Mouse (Mus musculus) kidney, postnatal 4 days (tissue): Measurements from ENCODE around the gene Safb2.

Experiments
- DNase-seq, 2 experiments: peaks; one replicate each; pipeline ENCODE4 v3.0.0; 2021; ENCODE audit warnings: mixed read lengths in 2 of 2

The Safb2 gene

DNA sequence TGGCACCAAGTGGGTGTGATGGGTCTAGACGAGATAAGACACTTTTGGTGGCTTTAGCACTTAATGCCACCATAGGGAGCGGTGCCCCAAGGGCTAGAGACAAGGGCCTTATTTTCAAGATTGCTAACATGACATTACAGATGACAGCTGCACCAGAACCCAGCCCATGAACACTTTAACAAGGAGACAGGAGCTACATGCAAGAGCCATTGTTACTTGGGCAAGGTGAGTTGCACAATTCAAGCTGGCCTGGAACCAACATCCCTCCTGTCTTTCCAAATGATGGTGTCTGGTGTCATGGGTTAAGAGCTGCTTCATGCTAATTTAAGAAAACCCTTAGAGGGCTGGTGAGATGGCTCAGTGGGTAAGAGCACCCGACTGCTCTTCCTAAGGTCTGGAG, 25.0 kb downstream of the Safb2 start:
- DNase-seq = no peak

DNA sequence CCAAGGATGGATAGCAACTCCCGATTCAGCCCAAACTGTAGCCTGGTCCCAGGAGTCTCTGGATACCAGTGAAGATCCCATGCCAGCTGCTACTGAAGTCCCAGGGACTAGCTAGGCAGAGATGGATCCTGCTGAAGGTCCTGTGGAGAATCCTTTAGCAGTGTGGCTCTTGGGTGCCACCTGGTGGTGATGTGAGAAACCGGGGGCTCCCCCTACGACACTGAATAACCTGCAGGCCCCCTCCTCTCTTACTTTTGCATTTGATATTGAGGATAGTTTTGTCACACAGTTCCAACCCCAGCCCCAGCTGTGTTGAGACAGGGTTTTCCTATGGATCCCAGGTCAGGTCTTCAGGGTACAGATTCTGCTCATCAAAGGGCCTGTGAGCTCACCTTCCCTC, 25.9 kb downstream of the Safb2 start:
- DNase-seq = peak; percentile 81 to 83

DNA sequence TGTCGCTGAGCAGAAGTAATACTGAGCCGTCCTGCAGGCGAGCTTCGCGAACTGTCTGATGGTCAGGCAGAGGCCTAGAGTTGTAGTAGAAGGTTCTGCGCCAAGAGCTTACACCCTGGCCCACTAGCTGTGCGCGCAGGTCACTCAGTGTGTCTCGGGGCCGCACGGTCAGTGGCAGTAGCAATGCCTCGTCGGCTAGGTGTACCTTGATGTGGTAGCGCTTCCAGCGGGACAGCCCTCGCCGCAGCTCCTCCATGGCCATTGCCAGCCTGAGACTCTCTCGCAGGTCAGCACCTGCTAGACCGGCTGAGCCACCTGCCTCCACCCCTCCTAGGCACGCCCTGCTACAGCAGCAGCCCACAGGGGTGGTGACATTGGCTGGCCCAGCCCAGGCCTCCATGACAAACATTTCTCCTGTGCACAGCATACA, 30.2 kb downstream of the Safb2 start, which contains the start of gene Gm20219:
Gm20219 (minus strand) TSS at position 266 of the 430 bp plus-strand sequence.
- DNase-seq = peak; percentile 41 to 60

- peak; percentile 69 for DNase-seq
Measured at GRCm38 (mm10) chr17:56552781-56553363, 31.5 kb downstream of the Safb2 start.

GRCm38 (mm10) chr17:56551841-56552581, 32.4 kb downstream of the Safb2 start:
- peak in 1 of 2 experiments; percentile 3 for DNase-seq

GRCm38 (mm10) chr17:56550784-56551475, 33.5 kb downstream of the Safb2 start:
- peak in 1 of 2 experiments; percentile 5 for DNase-seq

DNA sequence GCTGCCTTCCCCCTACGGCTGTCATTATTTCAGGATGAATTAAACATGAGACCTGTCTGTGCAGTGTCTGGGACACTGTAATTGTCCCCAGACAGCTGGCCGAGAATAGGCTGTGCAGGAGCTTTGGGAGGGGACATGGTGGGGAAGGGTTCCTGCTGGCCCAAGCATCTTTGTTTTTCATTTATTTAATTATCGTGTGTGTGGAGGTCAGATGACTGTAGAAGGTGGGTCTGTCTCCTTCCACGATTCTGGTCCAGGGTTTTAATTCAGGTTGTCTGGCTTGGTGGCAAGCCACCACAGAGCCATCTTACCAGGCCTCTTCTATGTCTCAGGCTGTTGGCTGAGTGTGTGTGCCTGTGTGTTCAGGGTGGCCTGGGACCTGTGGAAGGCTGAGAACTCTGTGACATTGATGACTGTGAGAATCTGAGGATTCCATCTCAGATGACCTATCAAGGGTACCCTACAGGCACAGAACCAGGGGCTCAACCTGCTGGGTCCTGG, 35.7 kb downstream of the Safb2 start:
- no peak for DNase-seq

DNA sequence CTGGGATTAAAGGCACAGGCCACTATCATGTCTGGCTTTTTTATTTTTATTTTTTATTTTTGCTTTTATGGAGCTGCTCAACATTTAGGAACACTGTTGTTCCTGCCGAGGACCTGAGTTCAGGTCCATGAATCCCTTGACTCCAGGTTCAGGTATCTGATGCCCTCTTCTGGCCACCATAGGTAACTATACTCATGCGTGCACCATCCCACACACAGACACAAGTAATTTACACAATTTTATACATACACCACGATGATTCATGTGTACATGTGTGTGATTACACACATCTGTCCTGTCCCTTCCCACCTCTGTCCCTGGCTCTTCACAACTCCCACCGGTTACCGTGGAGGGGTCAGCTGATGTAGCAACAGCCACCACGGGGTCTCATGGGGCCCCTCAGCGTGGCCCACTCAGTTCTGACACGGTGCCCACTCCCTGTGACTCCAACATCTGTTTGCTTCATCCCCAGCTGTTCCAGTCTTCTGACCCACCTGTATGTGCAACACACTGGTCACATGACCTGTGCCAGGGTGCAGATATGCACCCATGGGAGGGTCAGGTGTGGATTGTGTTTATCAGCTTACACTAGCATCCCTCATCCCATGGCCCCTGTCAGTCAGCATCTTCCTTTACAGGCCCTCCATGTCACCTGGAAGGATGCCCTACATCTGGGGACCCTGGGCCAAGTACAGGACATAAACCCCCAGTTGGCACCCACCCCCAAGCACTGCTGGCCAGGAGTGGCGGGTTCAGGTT, 36.4 kb downstream of the Safb2 start:
- DNase-seq = no peak

GRCm38 (mm10) chr17:56547116-56547845, 37.1 kb downstream of the Safb2 start:
- no peak for DNase-seq

DNA sequence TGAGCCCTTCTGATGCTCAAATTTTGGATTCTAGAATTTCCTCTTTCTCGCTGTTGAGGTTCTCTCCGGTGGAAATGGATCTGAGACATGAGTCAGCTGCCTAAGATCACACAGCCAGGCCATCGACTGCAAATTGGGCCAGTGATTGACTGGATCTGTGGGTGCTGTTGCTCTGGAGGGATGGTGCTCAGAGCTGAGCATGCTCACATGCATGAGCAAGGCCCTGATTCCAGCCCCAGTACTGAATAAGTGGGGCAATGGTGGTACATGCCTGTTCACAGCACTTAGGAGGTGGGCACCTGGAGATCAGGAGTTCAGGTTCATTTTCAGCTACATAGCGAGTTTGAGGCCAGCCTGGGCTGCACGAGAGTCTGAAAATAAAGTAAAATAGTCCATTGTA, 37.8 kb downstream of the Safb2 start:
- DNase-seq = no peak

DNA sequence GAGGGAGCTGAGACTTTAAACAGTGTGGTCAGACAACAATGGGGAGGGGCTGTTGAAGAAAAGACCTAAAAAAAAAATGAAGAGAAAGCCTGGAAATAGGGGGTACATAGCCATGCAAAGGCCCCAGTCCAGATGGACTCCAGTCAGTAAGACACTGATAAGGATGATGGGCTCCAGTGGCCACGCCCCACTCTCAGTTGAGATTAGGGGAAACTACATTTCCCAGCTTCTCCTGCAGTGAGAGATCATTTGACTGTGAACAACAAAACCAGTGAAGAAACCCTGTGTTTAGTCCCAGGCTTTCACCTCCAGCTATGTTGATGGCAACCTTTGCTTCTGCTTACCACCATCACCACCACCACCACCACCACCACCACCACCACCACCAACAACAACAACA, 38.4 kb downstream of the Safb2 start:
- DNase-seq = no peak

- no peak for DNase-seq
Measured at GRCm38 (mm10) chr17:56544699-56545387, 39.5 kb downstream of the Safb2 start.

GRCm38 (mm10) chr17:56543684-56544224, 40.6 kb downstream of the Safb2 start:
- DNase-seq = no peak

- no peak for DNase-seq
Measured at GRCm38 (mm10) chr17:56542736-56543135, 41.6 kb downstream of the Safb2 start.

DNA sequence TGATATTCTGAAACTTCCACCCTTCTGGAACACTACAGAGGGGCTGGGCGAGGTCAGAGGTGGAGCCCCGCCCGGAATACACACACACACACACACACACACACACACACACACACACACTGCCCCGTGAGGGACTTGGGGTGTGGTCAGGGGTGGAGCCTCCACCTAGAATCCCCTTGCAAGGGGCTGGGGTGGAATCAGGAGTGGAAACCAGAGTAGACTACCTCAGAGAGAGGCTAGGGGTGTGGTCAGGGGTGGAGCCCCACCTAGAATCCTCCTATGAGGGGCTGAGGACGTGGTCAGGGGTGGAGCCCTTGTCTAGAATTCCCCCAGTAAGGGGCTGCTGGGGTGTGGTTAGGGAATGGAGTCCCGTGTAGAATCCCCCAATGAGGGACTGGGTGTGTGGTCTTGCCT, 43.8 kb downstream of the Safb2 start:
- no peak for DNase-seq

DNA sequence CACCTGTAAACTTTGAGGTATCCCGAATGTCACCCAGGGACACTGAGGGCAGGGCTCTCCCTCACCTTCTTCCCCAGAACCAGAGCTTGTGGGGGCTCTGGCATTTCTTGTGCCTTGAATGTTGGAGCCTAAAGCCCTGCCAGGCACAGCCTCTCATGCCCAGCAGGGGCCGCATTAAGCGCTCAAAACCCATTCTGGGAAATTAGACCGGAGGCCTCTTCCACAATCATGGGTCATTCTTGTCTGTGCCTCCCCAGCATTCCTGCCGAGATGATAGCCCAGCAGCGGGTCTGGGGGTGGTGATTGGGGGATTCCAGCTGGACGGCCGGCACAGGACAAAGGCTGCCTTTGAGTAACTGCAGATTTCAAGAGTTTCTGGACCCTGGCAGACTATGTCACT, 46.5 kb downstream of the Safb2 start:
- DNase-seq = no peak

GRCm38 (mm10) chr17:56536874-56537273, 47.5 kb downstream of the Safb2 start:
- no peak for DNase-seq

- no peak for DNase-seq
Measured at GRCm38 (mm10) chr17:56536192-56536591, 48.2 kb downstream of the Safb2 start.

GRCm38 (mm10) chr17:56524943-56525342, 59.4 kb downstream of the Safb2 start:
- DNase-seq = no peak

DNA sequence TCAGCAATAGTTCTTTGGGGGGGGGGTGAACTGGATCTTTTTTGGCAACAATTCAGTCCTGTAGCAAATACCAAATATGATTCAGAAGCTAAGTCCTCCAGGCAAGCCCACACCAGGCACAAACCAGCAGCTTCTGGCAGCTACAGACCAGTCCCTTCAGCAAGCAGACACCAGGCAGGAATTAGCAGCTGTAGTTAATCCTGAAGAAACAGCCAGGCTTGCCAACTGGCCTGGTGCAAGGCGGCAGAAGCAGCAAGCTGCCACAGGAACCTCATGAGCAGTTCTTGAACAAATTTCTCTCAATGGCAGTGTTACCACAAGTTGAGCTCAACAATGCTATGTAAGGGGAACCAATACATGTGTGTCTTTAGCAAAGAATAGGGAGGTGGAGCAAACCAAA, 61.6 kb downstream of the Safb2 start:
- no peak for DNase-seq
